Mouse (Mus musculus) heart, embryonic 16.5 days (tissue): ENCODE results near the gene Ropn1l. TPM values are rescaled to one million over a fixed set of nuclear protein-coding genes. Genes with fewer than 3 reads are reported as not detected.

Source experiments
- ATAC-seq: fragments of 200-750 bp; cut with Nextera tagmentation; replicated peaks from 2 replicates; pipeline ENCODE4 v1.8.0; 2017; ENCODE audit warnings: moderate number of reproducible peaks; ENCODE audit not compliant: insufficient read depth, low FRiP score; ENCODE audit errors: extremely low read depth
- H3K27ac ChIP-seq: fragments of 300-500 bp; sonication (generic); 2 replicates; pipeline ENCODE4 v1.5.1; 2014; ENCODE audit warnings: mild to moderate bottlenecking, low read length, control low read depth, moderate library complexity
- H3K27me3 ChIP-seq: fragments of 300-500 bp; sonication (generic); 2 replicates; pipeline ENCODE4 v1.6.1; 2014; ENCODE audit warnings: low read length, mixed read lengths; ENCODE audit not compliant: control insufficient read depth, insufficient read depth
- H3K36me3 ChIP-seq: fragments of 300-500 bp; sonication (generic); 2 replicates; pipeline ENCODE4 v1.6.1; 2014; ENCODE audit not compliant: control insufficient read depth, insufficient read depth
- H3K4me1 ChIP-seq: fragments of 300-500 bp; sonication (generic); 2 replicates; pipeline ENCODE4 v1.6.1; 2014; ENCODE audit warnings: low read length, mixed read lengths; ENCODE audit not compliant: control insufficient read depth, insufficient read depth
- H3K4me2 ChIP-seq: fragments of 300-500 bp; sonication (generic); 2 replicates; pipeline ENCODE4 v1.6.1; 2014; ENCODE audit warnings: low read depth, mild to moderate bottlenecking, control low read depth, low read length
- H3K4me3 ChIP-seq: fragments of 300-500 bp; sonication (generic); 2 replicates; pipeline ENCODE4 v1.5.1; 2014; ENCODE audit warnings: mild to moderate bottlenecking, control low read depth, low read length
- H3K9ac ChIP-seq: fragments of 300-500 bp; sonication (generic); 2 replicates; pipeline ENCODE4 v1.6.1; 2014; ENCODE audit warnings: low read length, control low read depth
- H3K9me3 ChIP-seq: fragments of 300-500 bp; sonication (generic); replicated peaks from 2 replicates; pipeline ENCODE4 v1.6.1; 2016; ENCODE audit warnings: low read length; ENCODE audit not compliant: control insufficient read depth
- WGBS: fragments of 180-500 bp; shearing (Covaris S2); extraction: QIAGEN DNeasy Blood & Tissue Kit; methylation state at CpG from one replicate; pipeline ENCODE4 v1.1.7; 2014; 5-methylcytosine and 5-hydroxymethylcytosine counted together
- polyA plus RNA-seq: library from polyadenylated mRNA; unstranded; fragments of >200 nt; fragmentation: Nextera tagmentation; extraction: Ambion mirVana; gene quantifications from 2 replicates; pipeline ENCODE4 v1.2.1, GENCODE M21; 2015

The Ropn1l gene
- polyA plus RNA-seq, 1 experiment from 2014 or later = 1.7 TPM

GRCm38 (mm10) chr15:31433768-31434167, 19.8 kb downstream of the Ropn1l start:
- H3K36me3 ChIP-seq = no peaks in the 10 kb centered on the region
- no peaks in the 10 kb centered on the region for H3K4me1 ChIP-seq
- no peaks in the 10 kb centered on the region for H3K9me3 ChIP-seq
- H3K4me3 ChIP-seq = no peak overlapping the region
- 64% methylated on average over 7 of the region's 7 CpGs for WGBS
- H3K4me2 ChIP-seq = no peak overlapping the region
- no peaks in the 10 kb centered on the region for H3K27me3 ChIP-seq
- no peak overlapping the region for H3K27ac ChIP-seq
- H3K9ac ChIP-seq = no peak overlapping the region
- ATAC-seq = no peak

GRCm38 (mm10) chr15:31431847-31432246, 21.7 kb downstream of the Ropn1l start:
- Histone ChIP-seq H3K36me3 (no peaks in the 10 kb centered on the region), H3K4me2 (no peak overlapping the region), H3K27me3 (no peaks in the 10 kb centered on the region), H3K4me3 (no peak overlapping the region), H3K27ac (no peak overlapping the region), H3K9me3 (no peaks in the 10 kb centered on the region), H3K4me1 (no peaks in the 10 kb centered on the region), H3K9ac (no peak overlapping the region)
- 77% methylated on average over 8 of the region's 8 CpGs for WGBS
- no peak for ATAC-seq

- Histone ChIP-seq H3K9ac (no peak overlapping the region), H3K27ac (no peak overlapping the region), H3K4me3 (no peak overlapping the region), H3K9me3 (no peaks in the 10 kb centered on the region), H3K27me3 (no peaks in the 10 kb centered on the region), H3K4me1 (no peaks in the 10 kb centered on the region), H3K36me3 (no peaks in the 10 kb centered on the region), H3K4me2 (no peak overlapping the region)
- ATAC-seq = no peak
- 53% methylated on average over 2 of the region's 2 CpGs for WGBS
Measured at GRCm38 (mm10) chr15:31430014-31430413, 23.5 kb downstream of the Ropn1l start.

- no peaks in the 10 kb centered on the region for H3K27me3 ChIP-seq
- ATAC-seq = no peak
- no peak overlapping the region for H3K9ac ChIP-seq
- no peak overlapping the region for H3K27ac ChIP-seq
- WGBS = 74% methylated on average over 7 of the region's 7 CpGs
- no peaks in the 10 kb centered on the region for H3K9me3 ChIP-seq
- H3K4me1 ChIP-seq = no peaks in the 10 kb centered on the region
- H3K4me3 ChIP-seq = no peak overlapping the region
- H3K4me2 ChIP-seq = no peak overlapping the region
- no peaks in the 10 kb centered on the region for H3K36me3 ChIP-seq
Measured at GRCm38 (mm10) chr15:31429429-31429828, 24.1 kb downstream of the Ropn1l start.

- 59% methylated on average over 12 of the region's 12 CpGs for WGBS
- no peaks in the 10 kb centered on the region for H3K36me3 ChIP-seq
- H3K27ac ChIP-seq = no peak overlapping the region
- no peaks in the 10 kb centered on the region for H3K27me3 ChIP-seq
- H3K4me1 ChIP-seq = no peaks in the 10 kb centered on the region
- ATAC-seq = no peak
- no peak overlapping the region for H3K4me3 ChIP-seq
- H3K9ac ChIP-seq = no peak overlapping the region
- H3K9me3 ChIP-seq = no peaks in the 10 kb centered on the region
- H3K4me2 ChIP-seq = no peak overlapping the region
Measured at GRCm38 (mm10) chr15:31428571-31428970, 25.0 kb downstream of the Ropn1l start.

GRCm38 (mm10) chr15:31427390-31427789, 26.1 kb downstream of the Ropn1l start:
- H3K27ac ChIP-seq = no peak overlapping the region
- no peak overlapping the region for H3K4me3 ChIP-seq
- ATAC-seq = no peak
- no peaks in the 10 kb centered on the region for H3K27me3 ChIP-seq
- WGBS = 56% methylated on average over 3 of the region's 3 CpGs
- no peaks in the 10 kb centered on the region for H3K9me3 ChIP-seq
- H3K4me1 ChIP-seq = peaks cover 7% of the 10 kb centered on the region
- no peak overlapping the region for H3K9ac ChIP-seq
- no peaks in the 10 kb centered on the region for H3K36me3 ChIP-seq
- H3K4me2 ChIP-seq = no peak overlapping the region

- Histone ChIP-seq H3K9ac (no peak overlapping the region), H3K27ac (no peak overlapping the region), H3K4me3 (no peak overlapping the region), H3K9me3 (no peaks in the 10 kb centered on the region), H3K27me3 (no peaks in the 10 kb centered on the region), H3K4me1 (peaks cover 9% of the 10 kb centered on the region), H3K36me3 (no peaks in the 10 kb centered on the region), H3K4me2 (no peak overlapping the region)
- 35% methylated on average over 8 of the region's 8 CpGs for WGBS
- ATAC-seq = no peak
Measured at GRCm38 (mm10) chr15:31426066-31426706, 27.4 kb downstream of the Ropn1l start.

- H3K4me2 ChIP-seq = peak overlapping the region; percentile 21
- H3K27ac ChIP-seq = peak overlapping the region; percentile 75
- ATAC-seq = peak; percentile 89
- H3K27me3 ChIP-seq = no peaks in the 10 kb centered on the region
- no peak overlapping the region for H3K9ac ChIP-seq
- 26% methylated on average over 7 of the region's 7 CpGs for WGBS
- no peaks in the 10 kb centered on the region for H3K36me3 ChIP-seq
- peaks cover 16% of the 10 kb centered on the region for H3K4me1 ChIP-seq
- H3K4me3 ChIP-seq = no peak overlapping the region
- H3K9me3 ChIP-seq = peaks cover 4% of the 10 kb centered on the region; the same call in 1 of the 2 replicates
Measured at GRCm38 (mm10) chr15:31422649-31423369, 30.7 kb downstream of the Ropn1l start.

GRCm38 (mm10) chr15:31419037-31419436, 34.5 kb downstream of the Ropn1l start:
- H3K36me3 ChIP-seq = no peaks in the 10 kb centered on the region
- H3K4me1 ChIP-seq = peaks cover 19% of the 10 kb centered on the region
- no peak overlapping the region for H3K4me3 ChIP-seq
- H3K27me3 ChIP-seq = no peaks in the 10 kb centered on the region
- H3K27ac ChIP-seq = no peak overlapping the region
- no peak overlapping the region for H3K9ac ChIP-seq
- ATAC-seq = no peak
- 34% methylated on average over 9 of the region's 9 CpGs for WGBS
- H3K4me2 ChIP-seq = no peak overlapping the region
- peaks cover 4% of the 10 kb centered on the region; the same call in 1 of the 2 replicates for H3K9me3 ChIP-seq
